Mouse (Mus musculus) cerebellum, adult 2 months (tissue): ENCODE data around the gene Babam2.

Experiments used
- CTCF ChIP-seq: fragments of 200-500 bp; IDR thresholded peaks from 2 replicates; pipeline ENCODE4 v1.5.1; 2011; ENCODE audit warnings: low read depth, mild to moderate bottlenecking, control low read depth, low read length, moderate library complexity, borderline replicate concordance; ENCODE audit not compliant: insufficient read depth
- POLR2A ChIP-seq: fragments of 200-500 bp; IDR thresholded peaks from 2 replicates; pipeline ENCODE4 v1.6.1; 2011; ENCODE audit warnings: low read length, control low read depth, borderline replicate concordance; ENCODE audit not compliant: insufficient read depth

- no peak for TF ChIP-seq CTCF
- no peak for TF ChIP-seq POLR2A
Observed at GRCm38 (mm10) chr5:32112206-32112916, 414.9 kb downstream of the Babam2 start.
